Mouse (Mus musculus) hindbrain, embryonic 10.5 days (tissue): ENCODE measurements around the gene Bin2. TPM values are rescaled to one million over a fixed set of nuclear protein-coding genes. Genes with fewer than 3 reads are reported as not detected.
A peak's percentile ranks its signal among the peaks of the same experiment; 100 is the strongest.

Experiments used
- DNase-seq: peaks from one replicate; pipeline ENCODE4 v3.0.0-alpha.2; 2017; ENCODE audit warnings: low spot score
- H3K27ac ChIP-seq: fragments of 300-500 bp; sonication (generic); 2 replicates; pipeline ENCODE4 v1.5.1; 2016; ENCODE audit warnings: mild to moderate bottlenecking, moderate library complexity
- H3K27me3 ChIP-seq: fragments of 300-500 bp; sonication (generic); 2 replicates; pipeline ENCODE4 v1.6.1; 2016; ENCODE audit warnings: mild to moderate bottlenecking; ENCODE audit not compliant: poor library complexity, insufficient read depth, severe bottlenecking
- H3K36me3 ChIP-seq: fragments of 300-500 bp; sonication (generic); 2 replicates; pipeline ENCODE4 v1.6.1; 2016; ENCODE audit warnings: mild to moderate bottlenecking, moderate library complexity
- H3K4me1 ChIP-seq: fragments of 300-500 bp; sonication (generic); replicated peaks from 2 replicates; pipeline ENCODE4 v1.6.1; 2016; ENCODE audit warnings: mild to moderate bottlenecking
- H3K4me3 ChIP-seq: fragments of 300-500 bp; sonication (generic); 2 replicates; pipeline ENCODE4 v1.5.1; 2016; ENCODE audit warnings: mild to moderate bottlenecking, moderate library complexity
- H3K9me3 ChIP-seq: fragments of 300-500 bp; sonication (generic); 2 replicates; pipeline ENCODE4 v1.6.1; 2016; ENCODE audit warnings: mild to moderate bottlenecking, moderate library complexity
- WGBS: fragments of 180-500 bp; shearing (Covaris S2); methylation state at CpG from one replicate; pipeline ENCODE4 v1.1.7; 2016; 5-methylcytosine and 5-hydroxymethylcytosine counted together
- polyA plus RNA-seq: library from polyadenylated mRNA; unstranded; fragments of >200 nt; fragmentation: Nextera tagmentation; extraction: Ambion mirVana; gene quantifications from 2 replicates; pipeline ENCODE4 v1.2.1, GENCODE M21; 2016

The Bin2 gene
- polyA plus RNA-seq, 1 experiment from 2014 or later: 4.5 TPM

DNA sequence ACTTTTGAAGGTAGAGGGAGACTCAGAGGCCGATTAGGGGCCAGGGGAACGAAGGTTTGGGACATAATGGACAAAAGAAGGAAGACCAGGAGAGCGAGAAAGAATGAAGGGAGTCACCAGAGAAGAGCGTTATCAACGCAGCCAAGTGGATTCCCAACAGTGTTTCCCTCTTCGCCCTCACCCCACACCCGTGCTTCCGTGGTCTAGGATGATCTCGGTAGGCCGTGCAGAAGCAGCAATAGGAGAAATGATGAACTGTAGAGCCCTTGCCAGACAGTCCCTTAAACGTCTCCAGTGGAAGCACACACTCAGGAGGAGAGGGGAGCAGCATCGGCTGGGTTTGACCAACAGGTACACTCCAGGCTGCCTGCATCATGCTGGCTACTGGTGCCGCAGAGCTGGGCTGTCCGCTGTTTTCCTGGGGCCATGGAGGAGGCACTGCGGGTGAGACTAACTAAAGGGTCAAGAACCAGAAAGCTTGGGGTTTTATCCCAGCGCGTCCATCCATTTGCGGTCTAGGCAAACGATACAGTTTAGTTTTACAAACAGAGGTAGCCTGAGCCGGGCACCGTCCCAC is 68.6 kb downstream of the Bin2 start:
- 8% methylated on average over 21 of the region's 21 CpGs for WGBS
- peak; percentile 21 for DNase-seq
- Histone ChIP-seq H3K27ac (no peak overlapping the region), H3K9me3 (no peaks in the 10 kb centered on the region), H3K4me1 (peaks cover 51% of the 10 kb centered on the region), H3K27me3 (peaks cover 84% of the 10 kb centered on the region), H3K4me3 (peak overlapping the region; percentile 82), H3K36me3 (no peaks in the 10 kb centered on the region)

DNA sequence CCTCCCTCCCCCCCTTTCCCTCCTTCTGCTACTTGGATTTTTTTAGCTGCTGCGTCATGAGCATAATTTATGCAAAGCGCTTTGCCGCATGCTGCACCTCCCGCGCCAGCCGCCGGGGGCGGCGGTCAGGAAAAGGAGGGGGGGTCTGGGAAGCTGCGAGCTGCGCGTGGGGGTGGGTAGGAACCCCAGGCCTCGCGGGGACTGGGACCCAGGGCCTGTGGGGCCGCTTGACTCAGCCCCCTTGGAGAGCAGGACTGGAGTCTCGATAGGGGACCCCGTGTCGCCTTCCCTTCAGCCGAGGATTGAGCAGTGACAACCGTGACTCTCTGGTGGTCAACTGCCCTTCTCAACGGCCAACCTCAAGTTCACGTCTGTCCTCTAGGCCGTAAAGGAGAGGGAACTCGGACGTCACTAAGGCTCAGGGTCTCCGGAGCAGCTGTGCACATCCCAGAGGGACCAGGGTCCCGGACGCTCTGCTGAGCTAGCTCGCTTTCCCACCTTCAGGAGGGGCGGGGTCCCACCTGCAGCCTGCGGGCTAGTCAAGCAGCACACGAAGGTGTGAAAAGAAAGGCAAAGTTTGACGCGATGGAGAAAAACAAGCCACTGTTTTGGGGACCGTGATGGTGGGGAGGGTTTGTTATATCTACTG is 69.2 kb downstream of the Bin2 start:
- peak; percentile 83 for DNase-seq
- peaks cover 46% of the 10 kb centered on the region for H3K4me1 ChIP-seq
- H3K9me3 ChIP-seq: no peaks in the 10 kb centered on the region
- WGBS: under 1% methylated on average over 35 of the region's 35 CpGs
- H3K27me3 ChIP-seq: peaks cover 78% of the 10 kb centered on the region
- peak overlapping the region; percentile 82 for H3K4me3 ChIP-seq
- no peaks in the 10 kb centered on the region for H3K36me3 ChIP-seq
- H3K27ac ChIP-seq: peak overlapping the region; percentile 96

DNA sequence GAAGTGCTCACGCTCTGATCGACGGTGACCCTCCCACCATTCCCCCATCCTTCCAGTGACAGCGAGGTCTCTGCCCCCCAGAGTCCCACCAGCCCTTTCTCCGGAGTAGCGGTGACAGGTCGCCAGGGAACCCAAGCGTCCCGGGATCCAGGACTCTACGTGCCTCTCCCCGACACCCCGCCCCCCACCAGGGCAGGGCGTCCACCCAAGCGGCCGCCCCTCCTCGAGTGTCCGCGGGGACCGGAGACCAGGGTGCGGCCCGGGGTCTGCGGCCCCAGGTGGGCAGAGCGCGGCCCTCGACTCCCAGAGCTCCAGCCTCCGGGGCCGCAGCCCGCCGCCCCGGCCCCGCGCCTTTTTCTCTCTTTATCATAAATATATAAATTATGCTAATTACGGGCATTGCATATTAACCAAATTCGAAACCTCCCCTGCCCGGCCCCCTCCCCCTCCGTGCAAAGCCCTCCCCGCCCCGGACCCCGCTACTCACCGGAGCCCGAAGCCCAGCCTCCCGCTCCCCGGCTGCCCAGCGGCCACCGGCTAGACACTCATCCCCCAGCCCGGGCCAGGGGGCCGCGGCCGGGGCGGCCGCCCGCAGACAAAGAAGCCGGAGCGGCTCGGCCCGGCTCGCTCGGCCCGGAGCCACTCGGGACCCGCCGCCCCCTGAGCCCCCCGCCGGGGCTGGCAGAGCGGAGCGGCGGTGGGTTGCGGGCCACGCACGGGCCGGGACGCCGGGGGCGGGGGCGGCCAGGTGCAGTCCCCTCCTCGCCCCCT is 69.9 kb downstream of the Bin2 start, which contains the start of gene Pou6f1:
Pou6f1 (minus strand) TSS at position 709 of the 771 bp plus-strand sequence.
- peaks cover 40% of the 10 kb centered on the region for H3K4me1 ChIP-seq
- peaks cover 72% of the 10 kb centered on the region for H3K27me3 ChIP-seq
- peak; percentile 52 for DNase-seq
- H3K9me3 ChIP-seq: no peaks in the 10 kb centered on the region
- no peaks in the 10 kb centered on the region for H3K36me3 ChIP-seq
- peak within 1 kb of the TSS; percentile 82 for H3K4me3 ChIP-seq
- under 1% methylated on average over 76 of the region's 76 CpGs for WGBS
- peak within 1 kb of the TSS; percentile 96 for H3K27ac ChIP-seq

DNA sequence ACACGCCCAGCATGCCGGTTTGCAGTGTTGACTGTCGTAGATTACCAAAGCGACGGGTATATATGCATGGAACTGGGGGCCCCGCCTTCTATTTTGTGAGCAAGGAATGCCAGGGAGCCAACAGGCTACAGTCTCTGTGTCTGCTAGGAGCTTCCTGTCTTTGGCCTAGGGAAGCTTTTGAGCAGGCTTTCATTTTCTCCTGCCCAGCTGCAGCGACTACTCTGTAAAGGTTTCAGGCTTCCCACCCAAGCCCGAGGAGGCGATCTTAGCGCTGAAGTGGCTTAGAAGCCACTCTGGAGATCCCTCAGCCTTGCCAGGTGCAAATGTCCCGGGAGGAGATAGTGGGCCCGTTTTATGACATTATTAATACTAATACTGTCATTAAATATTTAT is 70.5 kb downstream of the Bin2 start:
- H3K27me3 ChIP-seq: peaks cover 68% of the 10 kb centered on the region
- H3K27ac ChIP-seq: peak overlapping the region; percentile 96
- peak overlapping the region; percentile 82 for H3K4me3 ChIP-seq
- peaks cover 36% of the 10 kb centered on the region for H3K4me1 ChIP-seq
- 2% methylated on average over 12 of the region's 12 CpGs for WGBS
- H3K9me3 ChIP-seq: no peaks in the 10 kb centered on the region
- DNase-seq: peak; percentile 55
- no peaks in the 10 kb centered on the region for H3K36me3 ChIP-seq

DNA sequence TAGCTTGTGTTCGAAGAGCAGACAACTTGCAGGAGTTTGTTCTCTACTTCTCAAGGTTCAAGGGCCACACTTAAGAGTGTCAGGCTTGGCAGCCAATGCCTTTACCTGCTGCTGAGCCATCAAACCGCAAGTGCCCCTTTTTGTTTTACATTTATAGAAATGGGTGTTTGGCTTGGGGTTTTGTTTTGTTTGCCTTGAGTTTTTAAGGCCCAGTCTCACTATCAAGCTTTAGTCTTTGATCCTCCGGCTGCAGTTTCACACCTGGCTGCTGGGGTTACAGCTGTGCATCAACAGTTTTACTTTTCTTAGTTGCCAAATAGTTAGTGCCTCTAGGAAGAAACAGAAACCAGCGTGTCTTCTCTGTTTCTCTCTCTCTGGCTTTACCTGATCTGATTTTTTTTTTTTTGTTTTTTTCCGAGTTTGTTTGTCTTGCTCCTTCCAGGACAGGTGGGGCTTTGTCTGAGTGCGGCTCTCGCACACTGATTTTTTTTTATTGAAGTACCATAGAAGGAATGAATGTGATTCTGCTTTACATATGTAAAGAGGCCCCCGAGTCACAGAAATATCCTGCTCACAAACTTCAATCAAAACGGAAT is 71.0 kb downstream of the Bin2 start:
- Histone ChIP-seq H3K4me3 (peak overlapping the region; percentile 82), H3K9me3 (no peaks in the 10 kb centered on the region), H3K36me3 (no peaks in the 10 kb centered on the region), H3K27ac (no peak overlapping the region), H3K4me1 (peaks cover 36% of the 10 kb centered on the region), H3K27me3 (peaks cover 63% of the 10 kb centered on the region)
- 28% methylated on average over 9 of the region's 9 CpGs for WGBS
- no peak for DNase-seq

DNA sequence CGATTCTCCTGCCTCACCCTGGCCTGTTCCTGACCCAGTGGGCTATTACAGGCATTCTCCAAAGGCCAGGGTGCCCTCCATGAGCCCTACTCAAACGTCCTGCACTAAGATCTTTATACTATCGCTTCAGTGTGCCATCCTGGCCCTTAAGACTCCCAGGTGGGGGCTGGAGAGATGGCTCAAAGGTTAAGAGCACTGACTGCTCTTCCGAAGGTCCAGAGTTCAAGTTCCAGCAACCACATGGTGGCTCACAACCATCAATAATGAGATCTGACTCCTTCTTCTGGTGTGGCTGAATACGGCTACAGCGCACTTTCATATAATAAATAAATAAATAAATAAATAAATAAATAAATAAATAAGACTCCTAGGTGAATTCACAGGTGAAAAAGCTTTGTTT is 76.5 kb downstream of the Bin2 start:
- 83% methylated on average over 6 of the region's 6 CpGs for WGBS
- no peaks in the 10 kb centered on the region for H3K9me3 ChIP-seq
- H3K4me1 ChIP-seq: peaks cover 9% of the 10 kb centered on the region; the same call in 1 of the 2 replicates
- DNase-seq: no peak
- H3K36me3 ChIP-seq: no peaks in the 10 kb centered on the region; the same call in 1 of the 2 replicates
- no peak overlapping the region for H3K4me3 ChIP-seq
- no peak overlapping the region for H3K27ac ChIP-seq
- H3K27me3 ChIP-seq: peaks cover 9% of the 10 kb centered on the region; the same call in 1 of the 2 replicates

Other genes starting within 250 kb of the Bin2 start
- gene Gm5475, start 247.4 kb downstream of the Bin2 start, polyA plus RNA-seq: not detected in 2 replicates
- 25.1 and 26.2 TPM in 2 replicates for gene Slc11a2, start 244.5 kb downstream of the Bin2 start, polyA plus RNA-seq
- 38.0 and 41.2 TPM in 2 replicates for gene Letmd1, start 200.5 kb downstream of the Bin2 start, polyA plus RNA-seq
- 20.9 and 26.2 TPM in 2 replicates for gene Csrnp2, start 174.1 kb downstream of the Bin2 start, polyA plus RNA-seq
- gene Tfcp2, start 117.5 kb downstream of the Bin2 start, polyA plus RNA-seq: 34.6 and 36.9 TPM in 2 replicates
- 4.5 and 9.8 TPM in 2 replicates for gene Pou6f1, start 69.6 kb downstream of the Bin2 start, polyA plus RNA-seq
- gene Dazap2, start 54.2 kb downstream of the Bin2 start, polyA plus RNA-seq: 231 and 240 TPM in 2 replicates
- 5.7 and 6.5 TPM in 2 replicates for gene Smagp, start 32.6 kb downstream of the Bin2 start, polyA plus RNA-seq
- gene Cela1, start 18.4 kb upstream of the Bin2 start, polyA plus RNA-seq: 1.6 and 2.8 TPM in 2 replicates
- gene Galnt6, start 59.8 kb upstream of the Bin2 start, polyA plus RNA-seq: 0.05 and 0.11 TPM in 2 replicates
- 9.5 and 10.0 TPM in 2 replicates for gene Slc4a8, start 92.2 kb upstream of the Bin2 start, polyA plus RNA-seq
- gene Scn8a, start 200.3 kb upstream of the Bin2 start, polyA plus RNA-seq: 15.2 and 15.7 TPM in 2 replicates